Mouse (Mus musculus): Measurements from ENCODE around the gene Pax2.

GRCm38 (mm10) chr19:44760259-44761131, 4.7 kb downstream of the Pax2 start:
- no peak for TF ChIP-seq MEF2A (IDR thresholded peaks at IDR 0.05; ENCODE audit: extremely low read depth, insufficient replicate concordance, low read depth, low read length, poor library complexity, severe bottlenecking)
- TF ChIP-seq BHLHE40 (IDR thresholded peaks at IDR 0.05; ENCODE audit: borderline replicate concordance, low read depth, low read length) = no peak
- no peak for TF ChIP-seq CTCF (IDR thresholded peaks at IDR 0.05 in 2 of 3, conservative IDR thresholded peaks at IDR 0.05 in 1 of 3; ENCODE audit: control insufficient read depth in 1 of 3, insufficient read depth in 1 of 3, low read depth in 2 of 3, low read length in 3 of 3, poor library complexity in 1 of 3, severe bottlenecking in 1 of 3)
- no peak for TF ChIP-seq RCOR1 (IDR thresholded peaks at IDR 0.05; ENCODE audit: low read depth, low read length)
- no peak for TF ChIP-seq EP300 (IDR thresholded peaks at IDR 0.05; ENCODE audit: low read depth in 1 of 2, low read length in 2 of 2)
- TF ChIP-seq GABPA (IDR thresholded peaks at IDR 0.05; ENCODE audit: low read depth, low read length) = no peak
- TF ChIP-seq GATA1 (IDR thresholded peaks at IDR 0.05; ENCODE audit: low read depth, low read length) = no peak
